Mouse (Mus musculus) midbrain, embryonic 13.5 days (tissue): ENCODE results near the gene Gm4952. TPM values are rescaled to one million over a fixed set of nuclear protein-coding genes. Genes with fewer than 3 reads are reported as not detected.
"Not testable (repeated sequence)": the region's sequence is repeated elsewhere in the genome, so short reads cannot be mapped to it uniquely, and the experiment has no call there.

Source experiments
- ATAC-seq: fragments of 200-750 bp; cut with Nextera tagmentation; 2 replicates; pipeline ENCODE4 v1.8.0; 2017; ENCODE audit warnings: mild to moderate bottlenecking, moderate TSS enrichment, moderate library complexity
- H3K27ac ChIP-seq: fragments of 300-500 bp; sonication (generic); 2 replicates; pipeline ENCODE4 v1.5.1; 2015; ENCODE audit warnings: inconsistent platforms, mild to moderate bottlenecking, moderate library complexity
- H3K27me3 ChIP-seq: fragments of 300-500 bp; sonication (generic); 2 replicates; pipeline ENCODE4 v1.6.1; 2015; ENCODE audit warnings: mild to moderate bottlenecking, inconsistent platforms
- H3K36me3 ChIP-seq: fragments of 300-500 bp; sonication (generic); 2 replicates; pipeline ENCODE4 v1.6.1; 2015; ENCODE audit warnings: mild to moderate bottlenecking, inconsistent platforms
- H3K4me1 ChIP-seq: fragments of 300-500 bp; sonication (generic); replicated peaks from 2 replicates; pipeline ENCODE4 v1.6.1; 2015; ENCODE audit warnings: inconsistent platforms
- H3K4me2 ChIP-seq: fragments of 300-500 bp; sonication (generic); replicated peaks from 2 replicates; pipeline ENCODE4 v1.6.1; 2015; ENCODE audit warnings: moderate library complexity, mild to moderate bottlenecking, inconsistent platforms
- H3K4me3 ChIP-seq: fragments of 300-500 bp; sonication (generic); replicated peaks from 2 replicates; pipeline ENCODE4 v1.5.1; 2015; ENCODE audit warnings: mild to moderate bottlenecking, inconsistent platforms
- H3K9ac ChIP-seq: fragments of 300-500 bp; sonication (generic); replicated peaks from 2 replicates; pipeline ENCODE4 v1.6.1; 2015; ENCODE audit warnings: mild to moderate bottlenecking, inconsistent platforms
- H3K9me3 ChIP-seq: fragments of 300-500 bp; sonication (generic); 2 replicates; pipeline ENCODE4 v1.6.1; 2016; ENCODE audit warnings: mild to moderate bottlenecking, inconsistent platforms
- WGBS: fragments of 180-500 bp; shearing (Covaris S2); methylation state at CpG from one replicate; pipeline ENCODE4 v1.1.7; 2015; 5-methylcytosine and 5-hydroxymethylcytosine counted together
- polyA plus RNA-seq: library from polyadenylated mRNA; unstranded; fragments of >200 nt; fragmentation: Nextera tagmentation; extraction: Ambion mirVana; gene quantifications from 2 replicates; pipeline ENCODE4 v1.2.1, GENCODE M21; 2015

The Gm4952 gene
- polyA plus RNA-seq, 1 experiment from 2014 or later: not detected

DNA sequence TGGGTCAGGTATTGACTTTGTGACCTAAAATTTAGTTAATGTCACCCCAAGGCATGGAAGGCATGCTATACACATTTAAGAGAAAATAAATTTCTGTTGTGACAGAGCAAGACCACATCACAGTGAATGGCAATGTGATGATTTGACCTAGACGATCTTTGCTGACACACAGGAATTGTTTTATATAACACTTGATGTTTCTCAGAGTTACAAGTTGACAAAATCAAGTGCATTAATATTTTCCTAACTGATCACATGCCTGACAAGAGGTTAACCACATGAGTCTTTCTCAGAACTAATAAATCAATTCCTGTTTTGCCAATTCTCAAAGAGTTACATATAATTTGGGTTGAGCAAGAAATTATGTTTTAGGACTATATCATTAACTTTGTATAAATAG, 13.9 kb downstream of the Gm4952 start:
- WGBS: 80% methylated on average over 1 of the region's 1 CpGs
- H3K27me3 ChIP-seq: no peaks in the 10 kb centered on the region

DNA sequence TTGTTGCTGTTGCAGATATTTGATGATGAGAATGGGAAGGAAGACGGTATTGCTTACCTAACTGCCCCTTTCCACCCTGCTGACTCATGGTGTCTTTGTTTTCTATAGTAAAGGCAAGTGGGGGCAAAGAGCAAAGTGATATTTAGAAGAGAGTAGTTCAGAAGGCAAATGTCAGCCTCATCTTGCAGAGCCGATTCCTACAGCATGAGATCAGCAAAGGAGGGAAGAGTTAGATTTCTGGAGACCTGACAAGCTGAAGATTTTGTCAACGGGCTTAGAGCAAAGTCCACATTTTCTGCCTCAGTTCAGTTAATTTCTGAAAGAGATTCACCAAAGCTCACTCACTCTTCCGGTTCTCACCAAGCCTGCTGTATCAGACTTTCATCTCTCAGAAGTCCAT, 33.4 kb downstream of the Gm4952 start, which contains the start of gene Glyat:
Gene Glyat, plus strand, starts transcription at position 133 of the 400 bp plus-strand sequence.
- no peak for ATAC-seq
- H3K36me3 ChIP-seq: no peaks in the 10 kb centered on the region

More for the DNA sequence above, 13.9 kb downstream of the Gm4952 start:
- Histone ChIP-seq H3K4me1 (no peaks in the 10 kb centered on the region), H3K4me2 (no peak overlapping the region), H3K27ac (no peak overlapping the region), H3K36me3 (no peaks in the 10 kb centered on the region), H3K9me3 (no peaks in the 10 kb centered on the region), H3K4me3 (no peak overlapping the region), H3K9ac (no peak overlapping the region)
- no peak for ATAC-seq

DNA sequence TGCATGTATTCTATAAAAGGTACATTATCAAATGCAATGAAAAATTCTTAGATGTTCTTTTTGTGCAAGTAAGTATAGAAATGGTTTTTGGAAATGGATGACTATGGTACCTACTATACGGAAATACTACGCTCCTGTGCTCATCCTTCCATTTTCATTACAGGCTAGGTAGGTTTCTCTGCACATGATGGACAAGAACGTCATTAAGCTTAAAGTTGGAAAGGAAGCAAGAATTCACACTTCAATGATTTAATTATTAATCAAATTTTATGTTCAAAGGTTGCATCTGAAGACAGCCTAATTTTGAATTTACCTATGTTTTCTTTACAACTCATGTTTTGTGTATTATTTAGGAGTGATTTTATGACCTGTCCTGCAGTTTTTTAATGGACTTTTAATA, 34.5 kb downstream of the Gm4952 start:
- no peaks in the 10 kb centered on the region for H3K9me3 ChIP-seq
- no peaks in the 10 kb centered on the region for H3K4me1 ChIP-seq
- WGBS: 89% methylated on average over 3 of the region's 3 CpGs
- no peak overlapping the region for H3K27ac ChIP-seq
- no peak overlapping the region for H3K4me3 ChIP-seq
- H3K9ac ChIP-seq: no peak overlapping the region
- H3K36me3 ChIP-seq: no peaks in the 10 kb centered on the region
- no peaks in the 10 kb centered on the region for H3K27me3 ChIP-seq
- ATAC-seq: no peak
- H3K4me2 ChIP-seq: no peak overlapping the region

More for the DNA sequence above, 33.4 kb downstream of the Gm4952 start, which contains the start of gene Glyat:
- 82% methylated on average over 4 of the region's 4 CpGs for WGBS
- no peaks in the 10 kb centered on the region for H3K9me3 ChIP-seq
- H3K27me3 ChIP-seq: no peaks in the 10 kb centered on the region
- H3K4me1 ChIP-seq: no peaks in the 10 kb centered on the region
- H3K27ac ChIP-seq: no peak within 1 kb of the TSS
- H3K4me2 ChIP-seq: no peak within 1 kb of the TSS
- H3K9ac ChIP-seq: no peak within 1 kb of the TSS
- no peak within 1 kb of the TSS for H3K4me3 ChIP-seq

- Histone ChIP-seq H3K27me3 (no peaks in the 10 kb centered on the region), H3K4me2 (no peak overlapping the region), H3K36me3 (no peaks in the 10 kb centered on the region), H3K9ac (no peak overlapping the region), H3K4me1 (no peaks in the 10 kb centered on the region), H3K9me3 (no peaks in the 10 kb centered on the region), H3K27ac (no peak overlapping the region), H3K4me3 (no peak overlapping the region)
- no peak for ATAC-seq
- WGBS: 92% methylated on average over 4 of the region's 4 CpGs
These were observed 35.2 kb downstream of the Gm4952 start for GRCm38 (mm10) chr19:12634963-12635362.

- 78% methylated on average over 3 of the region's 3 CpGs for WGBS
- no peaks in the 10 kb centered on the region for H3K36me3 ChIP-seq
- H3K27me3 ChIP-seq: no peaks in the 10 kb centered on the region
- H3K4me1 ChIP-seq: no peaks in the 10 kb centered on the region
- H3K4me3 ChIP-seq: no peak overlapping the region
- H3K4me2 ChIP-seq: no peak overlapping the region
- H3K9me3 ChIP-seq: no peaks in the 10 kb centered on the region
- H3K9ac ChIP-seq: no peak overlapping the region
- no peak overlapping the region for H3K27ac ChIP-seq
- no peak for ATAC-seq
These were observed 37.1 kb downstream of the Gm4952 start for GRCm38 (mm10) chr19:12636863-12637262.

GRCm38 (mm10) chr19:12638049-12638448, 38.3 kb downstream of the Gm4952 start:
- no peak for ATAC-seq
- Histone ChIP-seq H3K27me3 (no peaks in the 10 kb centered on the region), H3K4me2 (no peak overlapping the region), H3K27ac (no peak overlapping the region), H3K9me3 (no peaks in the 10 kb centered on the region), H3K36me3 (no peaks in the 10 kb centered on the region), H3K4me3 (no peak overlapping the region), H3K4me1 (no peaks in the 10 kb centered on the region), H3K9ac (no peak overlapping the region)
- WGBS: 87% methylated on average over 1 of the region's 1 CpGs

GRCm38 (mm10) chr19:12649511-12649910, 49.7 kb downstream of the Gm4952 start:
- H3K27me3 ChIP-seq: no peaks in the 10 kb centered on the region
- 0 out of 2 replicates have a peak, but pooled peaks cover 3% of the 10 kb centered on the region for H3K9me3 ChIP-seq
- H3K4me1 ChIP-seq: no peaks in the 10 kb centered on the region
- H3K4me2 ChIP-seq: no peak overlapping the region
- H3K4me3 ChIP-seq: no peak overlapping the region
- no peak overlapping the region for H3K27ac ChIP-seq
- ATAC-seq: no peak
- no peaks in the 10 kb centered on the region for H3K36me3 ChIP-seq
- no peak overlapping the region for H3K9ac ChIP-seq

DNA sequence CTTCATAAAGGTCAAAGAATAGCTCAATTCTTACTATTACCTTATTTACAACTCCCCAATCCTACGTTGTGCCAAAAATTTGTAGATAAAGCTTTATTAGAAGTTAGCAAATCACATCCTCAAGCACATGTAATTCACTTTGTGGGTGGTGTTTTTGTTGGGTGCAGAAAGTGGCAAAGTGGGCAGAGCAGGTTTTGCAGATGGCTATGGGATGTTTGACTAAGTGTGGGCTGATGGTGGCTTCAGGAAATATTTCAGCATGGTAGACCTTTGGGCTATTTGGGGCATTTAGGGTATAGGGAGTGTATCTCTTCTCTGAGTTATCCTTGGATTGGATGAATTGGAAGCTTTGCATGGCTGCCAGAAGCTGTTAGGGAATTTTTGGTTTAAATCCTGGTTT, 66.4 kb downstream of the Gm4952 start:
- H3K9ac ChIP-seq: no peak overlapping the region
- no peak overlapping the region for H3K27ac ChIP-seq
- no peaks in the 10 kb centered on the region for H3K27me3 ChIP-seq
- no peaks in the 10 kb centered on the region for H3K4me1 ChIP-seq
- WGBS: 90% methylated on average over 1 of the region's 1 CpGs
- no peaks in the 10 kb centered on the region for H3K36me3 ChIP-seq
- ATAC-seq: no peak
- no peak overlapping the region for H3K4me3 ChIP-seq
- H3K4me2 ChIP-seq: no peak overlapping the region
- H3K9me3 ChIP-seq: no peaks in the 10 kb centered on the region

- WGBS: 95% methylated on average over 3 of the region's 3 CpGs
- H3K36me3 ChIP-seq, H3K9ac ChIP-seq, H3K27me3 ChIP-seq, ATAC-seq, H3K9me3 ChIP-seq, H3K4me1 ChIP-seq, H3K4me2 ChIP-seq, H3K4me3 ChIP-seq, H3K27ac ChIP-seq: not testable (repeated sequence)
These were observed 68.8 kb downstream of the Gm4952 start for GRCm38 (mm10) chr19:12668601-12669000.

GRCm38 (mm10) chr19:12670139-12670538, 70.4 kb downstream of the Gm4952 start, which contains the start of gene Olfr1442:
TSS of gene Olfr1442 (plus strand) at chr19:12670439.
- no peak for ATAC-seq
- Histone ChIP-seq H3K4me2 (no peak within 1 kb of the TSS), H3K9me3 (no peaks in the 10 kb centered on the region), H3K4me3 (no peak within 1 kb of the TSS), H3K4me1 (no peaks in the 10 kb centered on the region), H3K27me3 (no peaks in the 10 kb centered on the region), H3K27ac (no peak within 1 kb of the TSS), H3K36me3 (no peaks in the 10 kb centered on the region), H3K9ac (no peak within 1 kb of the TSS)

- no peak overlapping the region for H3K4me2 ChIP-seq
- no peaks in the 10 kb centered on the region for H3K4me1 ChIP-seq
- no peaks in the 10 kb centered on the region for H3K9me3 ChIP-seq
- H3K9ac ChIP-seq: no peak overlapping the region
- no peaks in the 10 kb centered on the region for H3K27me3 ChIP-seq
- ATAC-seq: no peak
- H3K27ac ChIP-seq: no peak overlapping the region
- H3K4me3 ChIP-seq: no peak overlapping the region
- H3K36me3 ChIP-seq: no peaks in the 10 kb centered on the region
- WGBS: 91% methylated on average over 4 of the region's 4 CpGs
These were observed 71.3 kb downstream of the Gm4952 start for GRCm38 (mm10) chr19:12671051-12671450.

DNA sequence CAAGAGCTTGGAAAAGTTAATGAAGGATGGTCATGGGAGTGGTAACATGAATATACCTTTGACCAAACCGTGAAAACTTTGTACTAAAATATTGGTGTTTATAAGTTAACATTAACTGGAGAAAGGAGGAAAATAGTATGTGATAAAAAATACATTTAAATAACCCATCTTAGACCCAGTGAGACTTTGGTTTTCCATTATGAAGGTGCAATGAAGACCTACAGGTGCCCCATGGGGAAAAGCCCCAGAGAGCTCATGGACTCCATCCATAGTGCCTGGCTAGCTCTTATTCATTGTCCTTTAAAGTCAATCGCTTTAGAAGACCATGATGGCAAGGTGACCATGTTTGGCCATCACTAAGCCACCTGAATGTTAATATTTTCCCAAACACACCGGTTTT, 78.0 kb downstream of the Gm4952 start, which contains the start of gene Olfr1443:
Gene Olfr1443, plus strand, starts transcription at position 301 of the 400 bp plus-strand sequence.
- ATAC-seq: no peak
- Histone ChIP-seq H3K27me3 (no peaks in the 10 kb centered on the region), H3K4me1 (no peaks in the 10 kb centered on the region), H3K9me3 (no peaks in the 10 kb centered on the region), H3K27ac (no peak within 1 kb of the TSS), H3K4me2 (no peak within 1 kb of the TSS), H3K4me3 (no peak within 1 kb of the TSS), H3K36me3 (no peaks in the 10 kb centered on the region), H3K9ac (no peak within 1 kb of the TSS)
- WGBS: 78% methylated on average over 3 of the region's 3 CpGs
